Mouse (Mus musculus): ENCODE measurements around the gene Hras.

GRCm38 (mm10) chr7:141215101-141215879 lies 21.5 kb upstream of the Hras start, which contains the start of gene Rassf7:
- TF ChIP-seq CTCF (IDR thresholded peaks at IDR 0.05; ENCODE audit: low read depth) (no peak), EP300 (IDR thresholded peaks at IDR 0.05; ENCODE audit: low read depth) (no peak)

Data from liver, postnatal 0 days (tissue).